Mouse (Mus musculus) stomach, embryonic 16.5 days (tissue): ENCODE results near the gene Crhr2. TPM values are rescaled to one million over a fixed set of nuclear protein-coding genes. Genes with fewer than 3 reads are reported as not detected.

Source experiments
- ATAC-seq: fragments of 200-750 bp; cut with Nextera tagmentation; 2 replicates; pipeline ENCODE4 v1.8.0; 2017; ENCODE audit warnings: moderate number of reproducible peaks, moderate TSS enrichment; ENCODE audit not compliant: insufficient read depth, low FRiP score
- H3K27ac ChIP-seq: fragments of 300-500 bp; sonication (generic); 2 replicates; pipeline ENCODE4 v1.5.1; 2014; ENCODE audit warnings: low read length
- H3K27me3 ChIP-seq: fragments of 300-500 bp; sonication (generic); 2 replicates; pipeline ENCODE4 v1.6.1; 2014; ENCODE audit warnings: low read length, control low read depth, mixed read lengths; ENCODE audit not compliant: control insufficient read depth, insufficient read depth
- H3K36me3 ChIP-seq: fragments of 300-500 bp; sonication (generic); 2 replicates; pipeline ENCODE4 v1.6.1; 2014; ENCODE audit warnings: low read length; ENCODE audit not compliant: control insufficient read depth, insufficient read depth
- H3K4me1 ChIP-seq: fragments of 300-500 bp; sonication (generic); 2 replicates; pipeline ENCODE4 v1.6.1; 2014; ENCODE audit warnings: low read length, control low read depth, mixed read lengths; ENCODE audit not compliant: control insufficient read depth, insufficient read depth
- H3K4me2 ChIP-seq: fragments of 300-500 bp; sonication (generic); 2 replicates; pipeline ENCODE4 v1.6.1; 2014; ENCODE audit warnings: low read depth, low read length, mixed read lengths
- H3K4me3 ChIP-seq: fragments of 300-500 bp; sonication (generic); replicated peaks from 2 replicates; pipeline ENCODE4 v1.5.1; 2014; ENCODE audit warnings: mild to moderate bottlenecking, low read length
- H3K9ac ChIP-seq: fragments of 300-500 bp; sonication (generic); 2 replicates; pipeline ENCODE4 v1.6.1; 2014; ENCODE audit warnings: low read length
- H3K9me3 ChIP-seq: fragments of 300-500 bp; sonication (generic); replicated peaks from 2 replicates; pipeline ENCODE4 v1.6.1; 2016; ENCODE audit warnings: low read length, control low read depth; ENCODE audit not compliant: control insufficient read depth
- WGBS: fragments of 180-500 bp; shearing (Covaris S2); extraction: QIAGEN DNeasy Blood & Tissue Kit; methylation state at CpG from one replicate; pipeline ENCODE4 v1.1.7; 2014; 5-methylcytosine and 5-hydroxymethylcytosine counted together
- polyA plus RNA-seq: library from polyadenylated mRNA; unstranded; fragments of >200 nt; fragmentation: Nextera tagmentation; extraction: Ambion mirVana; gene quantifications from 2 replicates; pipeline ENCODE4 v1.2.1, GENCODE M21; 2015

Crhr2 gene
- polyA plus RNA-seq, 1 experiment from 2014 or later: 0.36 TPM

DNA sequence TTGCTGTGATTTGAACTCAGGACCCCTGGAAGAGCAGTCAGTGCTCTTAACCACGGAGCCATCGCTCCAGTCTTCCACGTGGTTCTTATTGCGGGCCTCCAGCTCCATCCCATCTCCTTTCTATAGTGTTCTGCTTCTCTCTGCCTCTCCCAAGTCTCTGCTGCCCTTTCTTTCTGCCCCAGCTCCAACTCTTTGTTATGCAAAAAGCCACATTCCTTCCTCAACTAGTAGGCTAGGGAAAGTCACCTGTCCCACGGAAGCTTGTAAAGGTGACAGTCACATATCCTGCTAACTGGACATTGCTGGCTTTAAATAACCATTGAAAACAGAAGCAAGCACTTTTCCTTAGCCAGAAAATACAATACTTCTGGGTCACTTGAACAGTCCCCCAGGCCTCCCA, 37.0 kb upstream of the Crhr2 start:
- H3K4me1 ChIP-seq: no peaks in the 10 kb centered on the region
- ATAC-seq: no peak
- H3K9ac ChIP-seq: no peak overlapping the region
- no peaks in the 10 kb centered on the region; the same call in 1 of the 2 replicates for H3K27me3 ChIP-seq
- no peaks in the 10 kb centered on the region for H3K9me3 ChIP-seq
- H3K4me3 ChIP-seq: no peak overlapping the region
- H3K27ac ChIP-seq: no peak overlapping the region
- no peaks in the 10 kb centered on the region for H3K36me3 ChIP-seq
- H3K4me2 ChIP-seq: no peak overlapping the region
- 64% methylated on average over 5 of the region's 5 CpGs for WGBS

GRCm38 (mm10) chr6:55166777-55167463, 34.1 kb upstream of the Crhr2 start:
- Histone ChIP-seq H3K4me1 (no peaks in the 10 kb centered on the region), H3K4me3 (no peak overlapping the region), H3K27me3 (no peaks in the 10 kb centered on the region; the same call in 1 of the 2 replicates), H3K27ac (no peak overlapping the region), H3K9me3 (no peaks in the 10 kb centered on the region), H3K36me3 (no peaks in the 10 kb centered on the region), H3K4me2 (no peak overlapping the region), H3K9ac (no peak overlapping the region)
- WGBS: 44% methylated on average over 7 of the region's 7 CpGs
- no peak for ATAC-seq

GRCm38 (mm10) chr6:55163046-55163584, 30.3 kb upstream of the Crhr2 start:
- Histone ChIP-seq H3K36me3 (no peaks in the 10 kb centered on the region), H3K27me3 (no peaks in the 10 kb centered on the region; the same call in 1 of the 2 replicates), H3K4me1 (no peaks in the 10 kb centered on the region), H3K4me3 (no peak overlapping the region), H3K4me2 (no peak overlapping the region), H3K27ac (no peak overlapping the region), H3K9ac (no peak overlapping the region), H3K9me3 (no peaks in the 10 kb centered on the region)
- 78% methylated on average over 8 of the region's 8 CpGs for WGBS
- ATAC-seq: no peak

DNA sequence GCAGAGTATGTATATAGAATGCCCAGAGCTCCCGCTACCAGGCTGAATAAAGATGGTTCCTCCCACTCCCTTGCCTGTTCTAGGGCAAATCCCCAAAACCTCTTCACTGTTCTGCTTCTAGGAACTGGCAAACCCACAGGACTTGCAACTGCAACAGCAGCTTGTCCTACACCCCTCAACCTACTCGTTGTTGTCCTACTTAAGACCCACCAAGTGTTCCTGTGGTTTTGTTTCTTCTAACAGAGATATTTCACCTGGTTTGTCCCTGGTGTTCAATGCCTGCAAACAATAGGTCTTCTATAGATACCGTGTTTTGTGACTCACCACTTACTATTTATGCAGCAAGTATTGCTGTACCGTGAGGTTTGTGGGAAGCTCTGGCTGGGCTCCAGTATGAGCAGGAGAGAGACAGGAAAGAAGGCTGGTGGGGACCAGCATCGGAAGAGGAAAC, 28.5 kb upstream of the Crhr2 start:
- WGBS: 68% methylated on average over 5 of the region's 5 CpGs
- H3K9ac ChIP-seq: no peak overlapping the region
- no peaks in the 10 kb centered on the region for H3K9me3 ChIP-seq
- no peak overlapping the region for H3K4me3 ChIP-seq
- no peaks in the 10 kb centered on the region for H3K36me3 ChIP-seq
- H3K4me1 ChIP-seq: no peaks in the 10 kb centered on the region
- H3K27me3 ChIP-seq: no peaks in the 10 kb centered on the region; the same call in 1 of the 2 replicates
- H3K4me2 ChIP-seq: no peak overlapping the region
- ATAC-seq: no peak
- H3K27ac ChIP-seq: no peak overlapping the region

GRCm38 (mm10) chr6:55159256-55159655, 26.4 kb upstream of the Crhr2 start:
- WGBS: 67% methylated on average over 1 of the region's 1 CpGs
- no peak overlapping the region for H3K4me3 ChIP-seq
- H3K27me3 ChIP-seq: no peaks in the 10 kb centered on the region
- H3K9ac ChIP-seq: no peak overlapping the region
- H3K27ac ChIP-seq: no peak overlapping the region
- H3K36me3 ChIP-seq: no peaks in the 10 kb centered on the region
- H3K9me3 ChIP-seq: no peaks in the 10 kb centered on the region
- no peaks in the 10 kb centered on the region for H3K4me1 ChIP-seq
- H3K4me2 ChIP-seq: no peak overlapping the region
- ATAC-seq: no peak

GRCm38 (mm10) chr6:55152226-55152625, 19.4 kb upstream of the Crhr2 start:
- Histone ChIP-seq H3K4me3 (no peak overlapping the region), H3K9me3 (no peaks in the 10 kb centered on the region), H3K27ac (no peak overlapping the region), H3K9ac (no peak overlapping the region), H3K4me1 (no peaks in the 10 kb centered on the region), H3K27me3 (no peaks in the 10 kb centered on the region), H3K36me3 (no peaks in the 10 kb centered on the region), H3K4me2 (no peak overlapping the region)
- WGBS: 89% methylated on average over 3 of the region's 3 CpGs
- ATAC-seq: no peak

- Histone ChIP-seq H3K36me3 (no peaks in the 10 kb centered on the region), H3K4me3 (no peak overlapping the region), H3K27ac (no peak overlapping the region), H3K4me2 (no peak overlapping the region), H3K9me3 (peaks cover 5% of the 10 kb centered on the region), H3K9ac (no peak overlapping the region), H3K4me1 (no peaks in the 10 kb centered on the region), H3K27me3 (no peaks in the 10 kb centered on the region)
- no peak for ATAC-seq
- 52% methylated on average over 4 of the region's 4 CpGs for WGBS
These were observed 13.3 kb upstream of the Crhr2 start for GRCm38 (mm10) chr6:55146138-55146537.

GRCm38 (mm10) chr6:55145285-55145684, 12.5 kb upstream of the Crhr2 start:
- no peaks in the 10 kb centered on the region for H3K27me3 ChIP-seq
- no peaks in the 10 kb centered on the region for H3K36me3 ChIP-seq
- no peak overlapping the region for H3K27ac ChIP-seq
- ATAC-seq: no peak
- H3K9ac ChIP-seq: no peak overlapping the region
- H3K9me3 ChIP-seq: peaks cover 5% of the 10 kb centered on the region
- H3K4me3 ChIP-seq: no peak overlapping the region
- WGBS: 58% methylated on average over 5 of the region's 5 CpGs
- H3K4me2 ChIP-seq: no peak overlapping the region
- H3K4me1 ChIP-seq: no peaks in the 10 kb centered on the region

GRCm38 (mm10) chr6:55138343-55138742, 5.5 kb upstream of the Crhr2 start:
- H3K4me2 ChIP-seq: no peak overlapping the region
- no peak for ATAC-seq
- H3K4me3 ChIP-seq: no peak overlapping the region
- no peaks in the 10 kb centered on the region for H3K36me3 ChIP-seq
- no peaks in the 10 kb centered on the region for H3K27me3 ChIP-seq
- H3K9ac ChIP-seq: no peak overlapping the region
- no peaks in the 10 kb centered on the region for H3K9me3 ChIP-seq
- no peak overlapping the region for H3K27ac ChIP-seq
- H3K4me1 ChIP-seq: no peaks in the 10 kb centered on the region
